Mouse (Mus musculus): ENCODE data around the gene Tcte1. TPM values are rescaled to one million over a fixed set of nuclear protein-coding genes. Genes with fewer than 3 reads are reported as not detected.

Tcte1 gene
- polyA plus RNA-seq, 1 experiment from 2014 or later: 1.1 TPM

DNA sequence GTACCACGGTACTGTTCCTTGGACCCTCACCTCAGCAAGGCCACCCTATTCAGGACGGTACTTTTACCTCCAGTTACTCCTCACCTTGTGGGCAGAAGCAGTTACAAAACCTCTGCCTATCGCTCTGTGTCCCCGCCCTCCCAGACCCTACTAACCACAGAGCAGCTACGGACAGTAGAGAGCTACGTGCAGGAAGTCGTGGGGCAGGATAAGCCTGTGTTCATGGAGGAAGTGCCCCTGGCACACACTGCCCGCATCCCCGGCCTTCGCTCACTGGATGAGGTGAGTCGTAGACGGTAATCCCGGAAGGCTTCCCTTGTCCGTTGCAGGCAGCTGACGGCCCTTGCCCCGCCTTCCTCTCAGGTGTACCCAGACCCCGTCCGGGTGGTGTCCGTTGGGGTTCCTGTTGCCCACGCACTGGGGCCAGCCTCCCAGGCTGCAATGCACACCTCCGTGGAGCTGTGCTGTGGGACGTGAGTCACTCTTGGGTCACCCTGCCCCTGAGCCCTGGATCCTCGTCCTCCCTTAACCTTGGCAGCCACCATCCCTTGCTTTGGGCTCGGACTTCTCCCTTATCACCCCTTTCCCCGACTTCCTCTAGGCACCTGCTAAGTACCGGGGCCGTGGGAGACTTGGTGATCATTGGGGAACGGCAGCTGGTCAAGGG, 5.6 kb upstream of the Tcte1 start:
- Histone ChIP-seq H3K27me3 (replicated peaks; ENCODE audit: low read depth, poor library complexity, severe bottlenecking) (peaks cover 6% of the 10 kb centered on the region; the same call in 1 of the 2 replicates), H3K4me1 (peaks cover 16% of the 10 kb centered on the region), H3K27ac (replicated peaks) (no peak overlapping the region), H3K4me3 (no peak overlapping the region), H3K9me3 (no peaks in the 10 kb centered on the region), H3K36me3 (replicated peaks) (peaks cover 74% of the 10 kb centered on the region)
- 92% methylated on average over 28 of the region's 28 CpGs for WGBS
- no peak for DNase-seq (ENCODE audit: low spot score)

DNA sequence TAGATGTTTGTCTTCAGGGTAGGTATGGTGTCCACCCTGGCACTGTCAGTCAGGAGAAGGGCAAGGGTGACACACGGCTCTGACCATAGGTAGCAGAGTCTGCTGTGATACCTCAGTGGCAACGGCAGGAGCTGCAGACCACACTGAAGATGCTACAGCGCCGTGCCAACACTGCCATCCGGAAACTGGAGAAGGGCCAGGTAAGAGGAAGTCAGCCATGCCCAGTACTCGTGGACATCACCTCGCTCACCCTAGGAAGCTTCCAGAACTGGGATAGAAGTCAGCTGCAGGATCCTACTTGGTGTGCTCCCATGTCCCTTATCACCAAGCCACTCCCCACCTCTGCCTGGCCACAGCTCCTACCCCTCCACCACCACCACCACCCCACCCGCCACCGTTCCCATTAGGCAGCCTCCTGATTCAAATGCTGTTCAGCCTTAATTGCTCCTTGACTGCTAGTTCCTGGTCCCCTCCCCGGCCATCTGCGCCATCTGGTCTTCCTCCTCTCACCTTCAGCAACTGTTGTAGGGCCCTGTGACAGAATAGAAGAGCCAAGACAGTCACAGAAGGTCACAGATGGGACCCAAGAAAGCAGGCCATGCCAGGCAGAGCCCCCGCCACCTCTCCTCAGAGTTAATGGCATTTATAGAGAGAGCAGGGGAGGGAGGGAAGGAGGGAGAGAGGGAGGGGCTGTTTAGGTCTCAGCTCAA, 4.3 kb upstream of the Tcte1 start:
- H3K27me3 ChIP-seq (replicated peaks; ENCODE audit: low read depth, poor library complexity, severe bottlenecking): peaks cover 14% of the 10 kb centered on the region
- H3K36me3 ChIP-seq (replicated peaks): peaks cover 70% of the 10 kb centered on the region
- no peak overlapping the region for H3K4me3 ChIP-seq
- DNase-seq (ENCODE audit: low spot score): no peak
- no peaks in the 10 kb centered on the region for H3K9me3 ChIP-seq
- H3K27ac ChIP-seq (replicated peaks): no peak overlapping the region
- H3K4me1 ChIP-seq: peaks cover 28% of the 10 kb centered on the region
- 92% methylated on average over 12 of the region's 12 CpGs for WGBS

DNA sequence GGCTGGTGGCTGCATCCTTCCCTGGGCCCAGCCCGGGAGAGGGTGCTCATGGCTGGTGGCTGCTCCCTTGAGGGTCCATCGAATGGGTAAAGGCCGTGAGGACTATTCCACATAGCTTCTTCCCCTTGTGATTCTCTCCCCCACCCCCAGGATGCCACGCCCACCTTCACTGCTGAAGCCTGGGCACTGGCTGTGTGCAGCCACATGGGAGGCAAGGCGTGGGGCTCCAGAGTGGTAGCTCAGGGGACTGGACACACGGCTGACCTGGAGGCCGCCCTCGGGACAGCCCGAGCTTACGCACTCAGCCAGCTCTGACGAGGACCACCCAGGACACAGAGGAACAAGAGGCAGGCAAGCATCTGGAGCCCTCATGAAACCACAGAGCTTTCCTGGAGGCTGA, 3.1 kb upstream of the Tcte1 start:
- H3K27me3 ChIP-seq (replicated peaks; ENCODE audit: low read depth, poor library complexity, severe bottlenecking): peaks cover 26% of the 10 kb centered on the region
- no peak for DNase-seq (ENCODE audit: low spot score)
- 83% methylated on average over 11 of the region's 11 CpGs for WGBS
- H3K9me3 ChIP-seq: no peaks in the 10 kb centered on the region
- H3K27ac ChIP-seq (replicated peaks): peak overlapping the region; percentile 19; the same call in 1 of the 2 replicates
- peak overlapping the region; percentile 3; the same call in 1 of the 2 replicates for H3K4me3 ChIP-seq
- peaks cover 61% of the 10 kb centered on the region for H3K36me3 ChIP-seq (replicated peaks)
- H3K4me1 ChIP-seq: peaks cover 30% of the 10 kb centered on the region

GRCm38 (mm10) chr17:45524961-45525360, 1.7 kb downstream of the Tcte1 start:
- Histone ChIP-seq H3K27me3 (replicated peaks; ENCODE audit: low read depth, poor library complexity, severe bottlenecking) (peaks cover 56% of the 10 kb centered on the region), H3K27ac (replicated peaks) (no peak overlapping the region), H3K4me1 (peaks cover 37% of the 10 kb centered on the region), H3K9me3 (no peaks in the 10 kb centered on the region), H3K4me3 (no peak overlapping the region), H3K36me3 (replicated peaks) (peaks cover 12% of the 10 kb centered on the region)
- 79% methylated on average over 4 of the region's 4 CpGs for WGBS
- DNase-seq (ENCODE audit: low spot score): no peak

DNA sequence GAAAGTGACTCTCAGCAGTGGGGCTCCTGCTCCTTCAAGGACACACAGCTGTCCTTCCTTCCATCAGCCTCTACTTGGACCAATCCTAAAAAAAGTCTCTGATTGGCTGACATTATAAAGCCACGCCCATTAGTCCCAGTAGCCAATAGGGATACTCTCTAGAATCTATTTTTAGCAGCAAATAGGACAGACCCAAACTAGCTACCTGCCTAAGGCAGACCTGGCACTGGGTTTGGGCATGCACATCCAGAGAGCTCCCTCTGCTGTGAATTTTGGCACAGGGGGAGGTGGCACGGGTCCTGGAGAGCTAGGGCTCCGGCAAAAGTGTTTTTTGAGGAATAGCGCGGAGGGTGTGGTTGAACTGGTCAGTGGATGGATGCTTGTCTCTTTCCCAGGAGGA, 3.3 kb downstream of the Tcte1 start:
- peaks cover 65% of the 10 kb centered on the region for H3K27me3 ChIP-seq (replicated peaks; ENCODE audit: low read depth, poor library complexity, severe bottlenecking)
- no peaks in the 10 kb centered on the region for H3K9me3 ChIP-seq
- no peaks in the 10 kb centered on the region for H3K36me3 ChIP-seq (replicated peaks)
- H3K4me3 ChIP-seq: no peak overlapping the region
- 22% methylated on average over 5 of the region's 5 CpGs for WGBS
- no peak for DNase-seq (ENCODE audit: low spot score)
- no peak overlapping the region for H3K27ac ChIP-seq (replicated peaks)
- peaks cover 31% of the 10 kb centered on the region for H3K4me1 ChIP-seq

GRCm38 (mm10) chr17:45530346-45530782, 7.1 kb downstream of the Tcte1 start:
- DNase-seq (ENCODE audit: low spot score): no peak
- H3K4me3 ChIP-seq: no peak overlapping the region
- H3K36me3 ChIP-seq (replicated peaks): no peaks in the 10 kb centered on the region
- peaks cover 65% of the 10 kb centered on the region for H3K27me3 ChIP-seq (replicated peaks; ENCODE audit: low read depth, poor library complexity, severe bottlenecking)
- H3K27ac ChIP-seq (replicated peaks): no peak overlapping the region
- H3K9me3 ChIP-seq: no peaks in the 10 kb centered on the region
- H3K4me1 ChIP-seq: peaks cover 10% of the 10 kb centered on the region
- WGBS: 51% methylated on average over 13 of the region's 13 CpGs

- no peak for DNase-seq (ENCODE audit: low spot score)
- Histone ChIP-seq H3K4me3 (no peak overlapping the region), H3K4me1 (no peaks in the 10 kb centered on the region), H3K27ac (replicated peaks) (no peak overlapping the region), H3K36me3 (replicated peaks) (no peaks in the 10 kb centered on the region), H3K27me3 (replicated peaks; ENCODE audit: low read depth, poor library complexity, severe bottlenecking) (peaks cover 67% of the 10 kb centered on the region), H3K9me3 (no peaks in the 10 kb centered on the region)
- 48% methylated on average over 15 of the region's 15 CpGs for WGBS
Measured at GRCm38 (mm10) chr17:45532896-45533295, 9.7 kb downstream of the Tcte1 start.

DNA sequence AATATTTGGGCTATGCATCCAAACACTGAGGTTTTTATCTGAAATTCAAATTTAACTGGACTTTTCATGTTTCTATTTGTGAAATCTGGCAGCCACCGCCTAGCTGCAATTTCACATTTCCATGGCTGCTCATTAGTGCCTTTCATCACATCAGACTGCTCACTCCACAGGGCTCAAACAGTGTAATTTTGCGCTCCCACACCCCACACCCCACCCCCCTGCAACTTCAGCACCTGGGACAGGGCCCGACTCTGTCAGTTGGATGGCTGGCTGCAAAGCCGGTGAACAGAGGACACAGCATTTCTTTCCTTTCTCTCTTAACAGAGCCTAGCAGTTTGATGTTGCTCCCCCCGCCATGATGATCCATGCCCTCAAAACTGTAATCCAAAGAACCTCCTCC, 13.0 kb downstream of the Tcte1 start:
- H3K4me1 ChIP-seq: no peaks in the 10 kb centered on the region
- DNase-seq (ENCODE audit: low spot score): peak; percentile 66
- H3K4me3 ChIP-seq: no peak overlapping the region
- no peaks in the 10 kb centered on the region for H3K9me3 ChIP-seq
- H3K27ac ChIP-seq (replicated peaks): no peak overlapping the region
- WGBS: 12% methylated on average over 5 of the region's 5 CpGs
- H3K36me3 ChIP-seq (replicated peaks): no peaks in the 10 kb centered on the region
- peaks cover 82% of the 10 kb centered on the region for H3K27me3 ChIP-seq (replicated peaks; ENCODE audit: low read depth, poor library complexity, severe bottlenecking)

DNA sequence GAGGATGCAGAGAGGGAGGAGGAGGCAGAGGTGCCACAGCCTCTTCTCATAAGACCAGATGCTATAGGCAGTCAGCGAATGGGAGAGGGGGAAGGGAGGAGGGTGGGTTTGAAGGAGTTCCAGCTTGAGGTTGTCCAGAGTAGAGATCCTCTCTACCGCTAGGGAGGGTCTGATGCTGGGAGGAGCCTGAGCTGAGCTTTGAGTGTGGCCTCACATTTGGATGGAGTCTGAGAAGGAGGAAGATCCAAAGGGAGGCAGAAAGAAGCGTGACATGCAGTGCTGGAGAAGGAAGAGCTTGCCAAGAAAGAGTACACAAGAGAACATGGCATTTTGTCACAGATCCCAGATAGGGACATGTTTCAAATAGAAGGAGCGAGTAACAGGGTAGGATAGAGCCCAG, 15.2 kb downstream of the Tcte1 start:
- H3K4me3 ChIP-seq: no peak overlapping the region
- no peak for DNase-seq (ENCODE audit: low spot score)
- no peaks in the 10 kb centered on the region for H3K9me3 ChIP-seq
- no peak overlapping the region for H3K27ac ChIP-seq (replicated peaks)
- 66% methylated on average over 4 of the region's 4 CpGs for WGBS
- H3K36me3 ChIP-seq (replicated peaks): no peaks in the 10 kb centered on the region
- peaks cover 95% of the 10 kb centered on the region for H3K27me3 ChIP-seq (replicated peaks; ENCODE audit: low read depth, poor library complexity, severe bottlenecking)
- no peaks in the 10 kb centered on the region for H3K4me1 ChIP-seq

DNA sequence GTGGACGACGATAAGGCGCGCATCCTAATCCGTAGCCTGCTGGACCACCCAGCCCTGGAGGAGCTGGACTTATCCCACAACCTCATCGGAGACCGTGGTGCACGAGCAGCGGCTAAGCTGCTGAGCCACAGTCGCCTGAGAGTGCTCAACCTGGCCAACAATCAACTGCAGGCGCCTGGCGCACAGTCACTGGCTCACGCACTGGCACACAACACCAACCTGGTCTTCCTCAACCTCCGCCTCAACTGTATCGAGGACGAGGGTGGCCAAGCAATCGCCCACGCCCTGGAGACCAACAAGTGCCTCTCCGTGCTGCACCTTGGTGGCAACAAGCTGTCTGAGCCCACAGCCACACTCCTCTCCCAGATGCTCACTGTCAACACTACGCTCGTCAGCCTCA, 16.4 kb downstream of the Tcte1 start:
- DNase-seq (ENCODE audit: low spot score): no peak
- Histone ChIP-seq H3K4me3 (no peak overlapping the region), H3K27me3 (replicated peaks; ENCODE audit: low read depth, poor library complexity, severe bottlenecking) (peaks cover 97% of the 10 kb centered on the region), H3K36me3 (replicated peaks) (peaks cover 4% of the 10 kb centered on the region), H3K9me3 (no peaks in the 10 kb centered on the region), H3K4me1 (peaks cover 9% of the 10 kb centered on the region), H3K27ac (replicated peaks) (no peak overlapping the region)
- WGBS: 85% methylated on average over 21 of the region's 21 CpGs

DNA sequence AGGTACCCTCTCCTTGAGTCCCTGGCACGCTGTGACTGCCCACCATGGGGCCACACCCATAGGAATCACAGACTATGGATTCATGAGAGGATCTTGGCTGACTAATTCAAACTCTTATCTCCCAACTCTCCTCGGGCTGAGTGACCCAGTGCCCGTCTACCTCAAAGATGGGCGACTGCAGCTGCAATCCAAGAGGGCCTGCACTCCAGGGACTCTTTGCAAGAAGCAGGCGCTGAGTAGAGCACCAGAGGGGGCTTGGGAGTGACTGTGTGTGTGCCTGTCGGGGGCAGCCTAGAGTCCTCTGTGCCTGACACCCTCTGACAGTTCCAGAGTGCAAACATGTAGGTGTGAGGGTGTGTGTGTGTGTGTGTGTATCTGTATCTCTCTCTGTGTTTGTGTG, 18.9 kb downstream of the Tcte1 start:
- 42% methylated on average over 6 of the region's 6 CpGs for WGBS
- peaks cover 25% of the 10 kb centered on the region for H3K4me1 ChIP-seq
- no peak overlapping the region for H3K27ac ChIP-seq (replicated peaks)
- H3K27me3 ChIP-seq (replicated peaks; ENCODE audit: low read depth, poor library complexity, severe bottlenecking): peaks cover 97% of the 10 kb centered on the region
- no peaks in the 10 kb centered on the region for H3K9me3 ChIP-seq
- no peak for DNase-seq (ENCODE audit: low spot score)
- peaks cover 17% of the 10 kb centered on the region for H3K36me3 ChIP-seq (replicated peaks)
- H3K4me3 ChIP-seq: no peak overlapping the region

DNA sequence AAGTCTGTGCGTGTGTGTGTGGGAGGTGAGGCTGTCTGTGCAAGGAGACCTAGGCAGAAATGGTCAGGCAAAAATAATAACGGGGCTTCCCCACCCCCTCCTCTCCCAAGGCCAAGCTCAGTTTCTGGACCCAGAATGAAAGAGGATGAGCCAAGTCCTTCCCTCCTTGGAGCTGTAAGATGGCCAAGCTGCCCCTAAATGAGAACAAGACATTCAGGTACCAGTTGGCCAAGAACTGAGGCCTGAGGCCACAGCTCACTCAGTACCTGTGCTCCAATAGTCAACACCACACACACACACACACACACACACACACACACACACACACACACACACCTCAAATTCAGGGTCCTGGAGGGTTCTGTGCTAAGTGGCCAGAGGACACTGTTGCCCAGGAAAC, 19.5 kb downstream of the Tcte1 start:
- H3K27ac ChIP-seq (replicated peaks): no peak overlapping the region
- no peak for DNase-seq (ENCODE audit: low spot score)
- peaks cover 100% of the 10 kb centered on the region for H3K27me3 ChIP-seq (replicated peaks; ENCODE audit: low read depth, poor library complexity, severe bottlenecking)
- peaks cover 25% of the 10 kb centered on the region for H3K4me1 ChIP-seq
- 80% methylated on average over 2 of the region's 2 CpGs for WGBS
- H3K36me3 ChIP-seq (replicated peaks): peaks cover 17% of the 10 kb centered on the region
- no peak overlapping the region for H3K4me3 ChIP-seq
- H3K9me3 ChIP-seq: no peaks in the 10 kb centered on the region

DNA sequence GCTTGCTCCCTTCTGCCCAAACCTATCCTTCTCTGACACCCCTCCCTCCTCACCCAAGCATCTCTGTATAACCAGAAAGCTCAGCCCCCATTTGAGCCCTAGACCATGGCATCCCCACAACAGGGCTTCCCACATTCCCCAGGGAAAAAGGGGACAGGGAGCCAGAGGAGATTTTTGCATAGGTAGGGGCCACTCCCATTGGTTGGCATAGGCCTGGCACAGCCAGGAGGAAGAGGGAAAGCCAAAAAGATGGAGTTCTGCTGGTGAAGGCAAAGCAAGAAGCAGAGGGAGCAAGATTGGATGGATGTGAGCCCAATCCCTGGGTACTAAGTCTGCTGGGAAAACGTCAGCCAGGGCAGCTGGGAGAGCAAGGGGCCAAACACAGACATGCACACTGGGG, 19.9 kb downstream of the Tcte1 start:
- Histone ChIP-seq H3K9me3 (no peaks in the 10 kb centered on the region), H3K4me3 (no peak overlapping the region), H3K4me1 (peaks cover 25% of the 10 kb centered on the region), H3K27ac (replicated peaks) (no peak overlapping the region), H3K27me3 (replicated peaks; ENCODE audit: low read depth, poor library complexity, severe bottlenecking) (peaks cover 100% of the 10 kb centered on the region), H3K36me3 (replicated peaks) (peaks cover 17% of the 10 kb centered on the region)
- no peak for DNase-seq (ENCODE audit: low spot score)
- 21% methylated on average over 1 of the region's 1 CpGs for WGBS
